10 mouse cellular contexts compared by ENCODE assay signal in the genomic region with DNA sequence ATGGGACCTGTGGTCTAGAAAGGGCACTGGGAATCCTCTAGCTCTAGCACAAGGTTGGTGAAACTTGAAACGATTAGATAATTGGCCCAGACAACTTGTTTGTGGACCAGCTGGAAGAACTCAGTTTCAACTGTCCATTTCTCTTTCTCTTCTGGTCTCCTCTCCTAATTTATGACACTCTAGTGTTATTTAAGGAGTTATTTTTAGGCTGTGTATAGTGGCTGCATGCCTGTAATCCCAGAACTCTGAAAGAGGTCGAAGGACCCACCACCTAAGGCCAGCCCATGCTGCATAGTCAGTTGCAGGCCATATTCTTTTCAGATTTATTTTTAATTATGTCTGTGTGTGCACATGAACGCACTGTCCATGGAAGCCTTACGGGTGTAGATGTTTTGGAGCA. TPM values are rescaled to one million over a fixed set of nuclear protein-coding genes. Genes with fewer than 3 reads are reported as not detected.
DNase-seq lines count a peak whose midpoint lies in the region; ATAC-seq and TF ChIP-seq lines count a peak whose summit lies in the region.
"Had no signal": no experiment of that assay in that cellular context is flagged by ENCODE, and none has a peak within 500 bp of the region (broad histone marks: within the 10 kb centered on the region; RNA-seq: fewer than 3 reads in every experiment).

No protein-coding gene starts in this region.

- DNase-seq in heart, adult 11 months = peak; percentile 82
- no peak for DNase-seq in heart, postnatal 14 days
- DNase-seq in kidney, postnatal 0 days (ENCODE audit: low spot score) = peak; percentile 83
- DNase-seq in midbrain, embryonic 14.5 days = no peak
- no peak for DNase-seq in right cerebral cortex, postnatal 36 days (ENCODE audit: low spot score in 2 of 2)
- DNase-seq in thymus, postnatal 36 days = no peak
- no peak for DNase-seq in frontal cortex, postnatal 36 days (ENCODE audit: low spot score in 2 of 2)
- DNase-seq: right cerebral cortex, postnatal 4 days had no signal

- H3K9ac ChIP-seq in forebrain, embryonic 12.5 days = no peak overlapping the region
- no peak overlapping the region for H3K9ac ChIP-seq in kidney, postnatal 0 days (ENCODE audit: low read depth, low read length)
- no peak overlapping the region for H3K9ac ChIP-seq in midbrain, embryonic 14.5 days (replicated peaks; ENCODE audit: low read length)

- H3K36me3 ChIP-seq in forebrain, embryonic 12.5 days (replicated peaks) = peaks cover 10% of the 10 kb centered on the region
- H3K36me3 ChIP-seq in kidney, postnatal 0 days (ENCODE audit: insufficient read depth, low read length) = peaks cover 4% of the 10 kb centered on the region; the same call in 1 of the 2 replicates
- H3K36me3 ChIP-seq in midbrain, embryonic 14.5 days (ENCODE audit: control insufficient read depth, insufficient read depth, low read length) = peaks cover 5% of the 10 kb centered on the region; the same call in 1 of the 2 replicates

- ATAC-seq in forebrain, embryonic 12.5 days (ENCODE audit: low FRiP score) = no peak
- no peak for ATAC-seq in kidney, postnatal 0 days (replicated peaks; ENCODE audit: low FRiP score, low read depth)
- no peak for ATAC-seq in midbrain, embryonic 14.5 days (ENCODE audit: low FRiP score, low TSS enrichment)

- H3K4me1 ChIP-seq in forebrain, embryonic 12.5 days = peaks cover 19% of the 10 kb centered on the region
- peaks cover 9% of the 10 kb centered on the region for H3K4me1 ChIP-seq in kidney, postnatal 0 days (replicated peaks; ENCODE audit: insufficient read depth, low read length)
- peaks cover 18% of the 10 kb centered on the region for H3K4me1 ChIP-seq in midbrain, embryonic 14.5 days (ENCODE audit: control insufficient read depth, insufficient read depth, low read length)

- H3K4me2 ChIP-seq in forebrain, embryonic 12.5 days = peak overlapping the region; percentile 79
- H3K4me2 ChIP-seq in kidney, postnatal 0 days (ENCODE audit: low read length) = peak overlapping the region; percentile 90
- H3K4me2 ChIP-seq in midbrain, embryonic 14.5 days (ENCODE audit: low read length) = peak overlapping the region; percentile 88

- no peaks in the 10 kb centered on the region for H3K27me3 ChIP-seq in forebrain, embryonic 12.5 days
- no peaks in the 10 kb centered on the region for H3K27me3 ChIP-seq in kidney, postnatal 0 days (ENCODE audit: insufficient read depth, low read length)
- no peaks in the 10 kb centered on the region for H3K27me3 ChIP-seq in midbrain, embryonic 14.5 days (ENCODE audit: control insufficient read depth, insufficient read depth, low read length)

- intact Hi-C loops in heart, postnatal 14 days (cut with DNase I) = no loop called here

- H3K4me3 ChIP-seq in forebrain, embryonic 12.5 days (replicated peaks) = peak overlapping the region; percentile 96
- peak overlapping the region; percentile 96 for H3K4me3 ChIP-seq in kidney, postnatal 0 days (replicated peaks; ENCODE audit: low read depth, low read length)
- peak overlapping the region; percentile 91 for H3K4me3 ChIP-seq in midbrain, embryonic 14.5 days (replicated peaks; ENCODE audit: low read depth, low read length)

- no peak overlapping the region for H3K27ac ChIP-seq in forebrain, embryonic 12.5 days
- peak overlapping the region; percentile 98 for H3K27ac ChIP-seq in kidney, postnatal 0 days
- H3K27ac ChIP-seq in midbrain, embryonic 14.5 days (replicated peaks; ENCODE audit: low read depth, low read length) = no peak overlapping the region

- 96% methylated on average over 4 of the region's 4 CpGs for WGBS in forebrain, embryonic 12.5 days
- 29% methylated on average over 4 of the region's 4 CpGs for WGBS in kidney, postnatal 0 days
- 87% methylated on average over 4 of the region's 4 CpGs for WGBS in midbrain, embryonic 14.5 days

- no peaks in the 10 kb centered on the region for H3K9me3 ChIP-seq in forebrain, embryonic 12.5 days
- no peaks in the 10 kb centered on the region for H3K9me3 ChIP-seq in kidney, postnatal 0 days (replicated peaks; ENCODE audit: low read length)
- no peaks in the 10 kb centered on the region for H3K9me3 ChIP-seq in midbrain, embryonic 14.5 days (ENCODE audit: control insufficient read depth, low read length)

- no peak for TF ChIP-seq CTCF in kidney, postnatal 0 days (IDR thresholded peaks at IDR 0.05; ENCODE audit: low read depth)

RNA-seq across cellular contexts. Expression of a gene that starts 0.9 kb away (rescaled TPM):
- 10 to 100 TPM; 37.9 to 43.9 TPM for total RNA-seq in heart, postnatal 14 days (2021)
- 26.4 and 26.6 TPM in 2 replicates for polyA plus RNA-seq in forebrain, embryonic 12.5 days (2016; fragmentation: Nextera tagmentation; extraction: Ambion mirVana)
- 17.5 and 18.8 TPM in 2 replicates for polyA plus RNA-seq in kidney, postnatal 0 days (2015; fragmentation: Nextera tagmentation; extraction: Ambion mirVana)
- polyA plus RNA-seq in midbrain, embryonic 14.5 days (2014; fragmentation: Nextera tagmentation; extraction: Ambion mirVana) = 27.0 and 29.3 TPM in 2 replicates

RNA-seq across cellular contexts. Expression of a gene that starts 32.8 kb away (rescaled TPM):
- not detected for total RNA-seq in heart, postnatal 14 days (2021)
- polyA plus RNA-seq in forebrain, embryonic 12.5 days (2016; fragmentation: Nextera tagmentation; extraction: Ambion mirVana) = not detected in 2 replicates
- polyA plus RNA-seq in kidney, postnatal 0 days (2015; fragmentation: Nextera tagmentation; extraction: Ambion mirVana) = not detected in 2 replicates
- not detected in 2 replicates for polyA plus RNA-seq in midbrain, embryonic 14.5 days (2014; fragmentation: Nextera tagmentation; extraction: Ambion mirVana)
- polyA plus RNA-seq: brain, embryonic 14.5 days had no signal

RNA-seq across cellular contexts. Expression of a gene that starts 53.3 kb away (rescaled TPM):
- 10 to 100 TPM in 1 of 2 experiments, 1 to 10 TPM in 1; 9.8 to 10.2 TPM for total RNA-seq in heart, postnatal 14 days (2021)
- 39.8 and 40.3 TPM in 2 replicates for polyA plus RNA-seq in forebrain, embryonic 12.5 days (2016; fragmentation: Nextera tagmentation; extraction: Ambion mirVana)
- 22.3 and 24.0 TPM in 2 replicates for polyA plus RNA-seq in kidney, postnatal 0 days (2015; fragmentation: Nextera tagmentation; extraction: Ambion mirVana)
- polyA plus RNA-seq in midbrain, embryonic 14.5 days (2014; fragmentation: Nextera tagmentation; extraction: Ambion mirVana) = 29.2 and 30.9 TPM in 2 replicates

Comparison
In these comparisons a context has a peak if more than half of its experiments do, and no peak if none do; other contexts are left out.
1. DNase-seq: peak in heart, adult 11 months (single experiment) and kidney, postnatal 0 days (single experiment); none in heart, postnatal 14 days (0 of 2), midbrain, embryonic 14.5 days (single experiment), right cerebral cortex, postnatal 36 days (0 of 2), thymus, postnatal 36 days (0 of 2) and frontal cortex, postnatal 36 days (0 of 2).
2. Peak in every context shown above with its lines, with median percentiles within 50 percentile points of each other: H3K4me2 ChIP-seq and H3K4me3 ChIP-seq.